Mouse (Mus musculus): ENCODE results near the gene Rmi1.

DNA sequence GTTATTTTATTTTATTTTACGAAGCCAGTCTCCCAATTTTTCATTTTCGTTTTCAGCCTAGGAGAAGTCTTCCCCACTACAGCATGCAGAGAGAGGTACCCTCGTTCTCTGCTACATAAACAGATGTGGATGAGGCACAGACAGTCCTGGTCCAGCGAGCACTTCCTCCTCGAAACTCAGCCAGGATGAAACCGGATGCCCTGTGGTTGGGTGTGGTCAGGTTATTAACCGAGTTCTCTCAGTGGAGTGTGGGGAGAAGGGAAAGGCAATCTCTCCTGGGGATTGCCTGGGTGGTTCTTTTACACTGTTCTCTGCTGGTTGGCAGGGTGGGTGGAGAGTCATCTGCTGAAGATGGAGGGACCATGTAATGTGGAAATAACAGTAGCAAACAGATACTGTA lies 41.7 kb downstream of the Rmi1 start:
- no peak for TF ChIP-seq POLR2A (IDR thresholded peaks at IDR 0.05; ENCODE audit: control insufficient read depth, low read depth, low read length)
- no peak for TF ChIP-seq CTCF (IDR thresholded peaks at IDR 0.05; ENCODE audit: control insufficient read depth, insufficient read depth, insufficient replicate concordance, low read depth, low read length)

All from testis, adult 2 months (tissue).